Mouse (Mus musculus): ENCODE measurements at regions not wholly inside any gene's neighbourhood (a gene's known extent, or its start where the extent isn't known, plus 50 kb on each side); places are given as distances from the start of the nearest gene placed in this dataset.

DNA sequence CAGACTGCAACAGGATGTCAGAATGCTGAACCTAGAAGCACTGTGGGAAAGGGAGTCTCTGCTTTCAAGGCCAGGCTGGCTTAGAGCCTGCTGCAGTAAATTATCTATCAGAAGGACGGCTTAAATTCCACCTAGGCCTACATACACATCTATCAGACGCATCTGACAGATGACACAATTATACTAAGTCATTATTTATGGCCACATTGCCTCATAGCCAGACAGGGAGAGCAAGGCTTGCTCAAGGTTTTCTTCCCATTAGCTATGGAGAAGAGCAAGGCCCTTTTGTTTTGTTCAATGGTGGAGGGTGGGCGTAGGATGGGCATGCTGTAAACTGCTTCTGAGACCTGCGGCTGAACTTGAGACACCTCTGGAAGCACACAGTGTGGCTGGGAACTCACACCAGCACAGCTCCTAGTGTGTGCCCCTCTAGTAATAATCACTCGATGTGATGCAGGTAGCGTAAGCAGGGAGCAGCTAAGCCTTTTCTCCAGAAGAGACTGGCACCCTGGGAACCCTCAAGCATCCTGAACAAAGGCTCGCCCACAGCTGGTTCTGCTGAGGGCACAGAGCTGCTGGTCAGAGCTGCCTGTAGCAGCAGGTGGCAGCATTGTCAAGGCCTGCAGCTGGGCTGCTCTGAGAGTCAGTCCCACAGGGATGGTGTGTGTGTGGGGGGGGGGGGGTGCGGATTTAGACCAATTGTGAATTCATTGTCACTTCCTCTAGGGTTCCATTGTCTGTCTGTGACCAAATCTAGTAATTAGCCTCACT, 406.8 kb upstream of the Adamts16 start:
- DNase-seq (ENCODE audit: low read depth, low spot score) = no peak

DNA sequence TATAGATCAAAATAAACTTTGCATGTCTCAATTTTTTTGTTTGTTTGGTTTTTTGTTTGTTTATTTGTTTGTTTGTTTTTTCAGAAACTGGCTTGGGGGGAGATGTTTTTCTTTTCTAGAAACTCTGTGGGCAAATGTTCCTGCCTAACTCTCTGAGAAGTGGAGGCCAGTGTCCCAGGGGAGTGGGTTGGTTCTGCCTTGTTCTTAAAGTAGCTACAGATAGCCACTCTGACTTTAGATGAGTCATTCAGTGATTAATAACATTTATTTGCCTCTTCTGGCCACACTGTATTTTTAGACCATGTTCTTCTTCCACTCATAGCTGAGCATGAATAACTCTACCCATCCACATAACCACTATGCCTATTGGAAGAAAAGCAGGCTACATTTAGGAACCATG, 405.6 kb upstream of the Adamts16 start:
- DNase-seq (ENCODE audit: low read depth, low spot score) = no peak

DNA sequence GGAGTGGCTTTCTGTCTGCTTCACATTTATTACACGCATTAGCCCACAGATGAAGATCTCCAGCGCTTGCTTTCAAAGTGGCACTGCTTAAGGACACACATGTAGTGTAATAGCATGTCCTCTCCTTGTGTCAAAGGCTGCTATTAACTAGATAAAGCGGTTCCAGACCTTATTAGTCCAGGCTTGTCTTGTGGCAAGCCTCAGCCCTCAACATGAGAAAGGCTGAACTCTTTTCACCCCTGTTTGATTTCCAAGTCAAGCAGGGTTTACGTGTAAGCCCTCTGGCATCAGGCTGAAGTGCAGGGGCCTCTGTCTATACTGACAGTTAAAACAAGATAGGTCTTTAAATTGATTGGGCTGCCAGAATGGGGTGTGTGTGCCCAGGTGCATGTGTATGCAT, 403.7 kb upstream of the Adamts16 start:
- no peak for DNase-seq (ENCODE audit: low read depth, low spot score)

DNA sequence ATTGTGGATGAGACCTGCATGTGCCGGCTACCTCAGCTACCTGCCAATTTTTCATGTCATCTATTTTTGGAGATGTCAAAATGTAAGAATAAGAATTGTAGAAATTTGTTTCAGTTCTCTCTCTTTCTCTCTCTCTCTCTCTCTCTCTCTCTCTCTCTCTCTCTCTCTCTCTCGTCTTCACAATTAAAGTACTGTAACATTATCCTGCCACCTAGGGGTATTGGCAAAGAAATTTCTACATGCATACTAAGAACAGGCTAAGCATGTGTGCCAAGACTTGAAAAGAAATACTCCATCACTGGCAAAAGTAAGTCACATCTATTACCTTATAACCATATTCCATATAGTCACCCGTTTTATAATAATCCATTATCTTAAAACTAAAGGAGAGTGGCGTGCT, 398.2 kb upstream of the Adamts16 start:
- no peak for DNase-seq (ENCODE audit: low read depth, low spot score)

DNA sequence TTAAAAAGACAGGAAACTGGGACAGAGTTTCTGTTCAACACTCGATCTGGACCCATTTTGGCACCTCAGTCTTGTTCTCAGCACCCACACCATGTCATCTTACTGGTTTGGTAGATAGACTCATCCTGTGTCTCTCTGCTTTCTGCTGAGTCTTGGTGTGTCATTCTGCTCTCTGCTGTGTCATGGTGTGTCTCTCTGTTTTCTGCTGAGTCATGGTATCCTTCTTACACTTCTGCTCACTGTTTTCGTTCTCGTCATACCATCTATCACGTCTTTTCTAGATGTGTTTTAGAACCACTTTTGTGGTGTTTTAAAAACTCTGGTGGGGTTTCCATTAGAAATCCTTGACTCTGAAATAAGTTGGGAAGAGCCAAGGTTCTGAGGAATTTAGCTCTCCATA, 393.7 kb upstream of the Adamts16 start:
- DNase-seq (ENCODE audit: low read depth, low spot score) = no peak

DNA sequence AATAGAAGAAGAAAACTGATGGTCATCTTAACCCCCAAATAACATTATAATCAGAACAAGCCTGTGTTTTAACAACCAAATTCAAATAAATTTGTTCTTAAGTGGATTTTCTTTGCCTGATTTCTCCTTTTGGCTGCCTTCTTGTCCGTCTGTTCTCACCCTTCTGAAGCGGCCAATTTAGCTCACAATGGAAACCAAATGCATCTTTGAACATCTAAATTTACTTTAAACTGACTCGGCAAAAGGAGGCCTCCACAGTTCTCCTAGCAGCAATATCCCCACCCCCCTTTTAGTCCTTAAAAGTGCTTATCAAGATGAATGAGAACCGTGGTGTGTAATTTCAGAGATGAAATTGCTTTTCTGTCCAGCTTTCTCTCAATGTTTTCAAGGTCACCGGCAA, 389.6 kb upstream of the Adamts16 start:
- no peak for DNase-seq (ENCODE audit: low read depth, low spot score)

DNA sequence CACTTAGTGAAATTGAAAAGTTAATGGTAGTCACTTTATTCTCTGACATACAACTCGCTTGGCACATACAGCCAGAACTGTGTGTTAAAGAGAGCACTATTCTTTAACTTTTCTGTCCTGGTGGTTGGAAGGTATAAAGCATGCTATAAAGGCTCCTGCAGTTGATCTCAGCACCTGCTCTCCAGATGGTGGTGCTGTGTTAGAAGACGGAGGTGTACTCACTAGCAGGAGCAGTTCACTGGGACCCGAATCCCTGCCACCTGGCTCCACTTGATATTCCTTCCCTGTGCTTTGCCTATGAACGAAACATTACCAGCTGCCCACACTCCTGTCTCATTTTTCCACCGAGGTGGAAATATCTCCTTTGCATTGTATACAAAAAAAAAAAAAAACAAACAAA, 373.2 kb upstream of the Adamts16 start:
- no peak for DNase-seq (ENCODE audit: low read depth, low spot score)

DNA sequence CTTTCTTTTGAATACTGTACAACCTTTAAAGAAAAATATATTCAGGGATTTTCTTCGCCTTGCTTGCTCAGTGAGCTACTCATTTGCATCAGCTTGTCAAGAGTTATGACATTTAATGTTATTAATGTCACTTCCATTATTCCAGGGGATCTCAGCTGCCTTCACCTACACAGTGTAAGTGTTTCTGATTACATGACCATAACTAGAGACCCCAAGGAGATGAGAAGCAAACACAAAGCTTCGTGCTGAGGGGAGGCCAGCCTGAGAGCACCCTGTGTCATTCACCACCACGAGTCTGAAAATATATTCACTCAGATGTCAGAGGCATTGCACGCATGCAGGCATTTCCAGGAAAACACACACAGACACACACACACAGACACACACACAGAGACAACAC, 369.8 kb upstream of the Adamts16 start:
- no peak for DNase-seq (ENCODE audit: low read depth, low spot score)

DNA sequence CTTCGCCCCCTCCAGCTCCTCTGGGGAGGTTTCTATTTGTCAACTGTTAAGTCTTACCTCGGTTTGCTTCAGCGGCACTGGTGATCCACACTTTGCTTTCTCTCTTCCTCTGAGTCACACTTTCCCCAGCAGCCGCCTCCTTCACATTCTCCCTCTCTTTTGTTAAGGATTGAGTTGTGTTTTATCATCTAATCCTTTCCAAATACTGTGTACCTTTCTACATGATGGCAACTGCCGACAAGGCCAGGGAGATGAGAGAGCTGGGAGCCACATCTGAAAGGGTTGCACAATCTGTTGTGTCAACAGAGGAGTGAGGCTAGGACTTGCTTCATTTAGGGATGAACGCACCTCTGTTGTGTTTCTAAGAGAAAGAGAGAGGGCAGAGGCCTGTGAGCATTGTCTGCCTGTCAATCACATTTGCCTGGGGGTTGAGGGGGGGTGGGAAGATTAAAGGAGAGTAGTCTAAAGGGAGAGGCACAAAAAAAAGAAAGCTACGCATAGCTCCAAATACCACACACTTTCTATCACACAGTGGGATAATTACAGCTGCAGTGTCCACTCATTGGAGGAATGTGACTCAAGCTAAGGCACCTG, 369.1 kb upstream of the Adamts16 start:
- no peak for DNase-seq (ENCODE audit: low read depth, low spot score)

DNA sequence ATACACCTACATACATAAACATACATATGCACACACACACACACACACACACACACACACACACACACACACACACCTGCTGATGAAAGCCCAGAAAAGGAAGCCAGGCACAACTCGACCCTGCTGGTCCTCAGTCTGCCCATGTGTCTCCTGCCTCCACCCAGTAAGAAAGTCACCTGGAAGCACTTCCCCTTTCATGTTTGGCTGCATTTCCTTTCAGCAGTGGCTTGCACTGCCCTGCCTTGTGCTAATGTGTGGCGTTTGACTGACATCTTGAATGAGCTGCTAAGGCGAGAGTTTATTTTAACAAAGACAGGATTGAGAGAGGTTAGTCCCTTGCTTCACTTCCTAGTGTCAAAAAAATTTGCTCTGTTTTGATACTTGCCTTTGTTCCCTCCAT, 364.1 kb upstream of the Adamts16 start:
- no peak for DNase-seq (ENCODE audit: low read depth, low spot score)

DNA sequence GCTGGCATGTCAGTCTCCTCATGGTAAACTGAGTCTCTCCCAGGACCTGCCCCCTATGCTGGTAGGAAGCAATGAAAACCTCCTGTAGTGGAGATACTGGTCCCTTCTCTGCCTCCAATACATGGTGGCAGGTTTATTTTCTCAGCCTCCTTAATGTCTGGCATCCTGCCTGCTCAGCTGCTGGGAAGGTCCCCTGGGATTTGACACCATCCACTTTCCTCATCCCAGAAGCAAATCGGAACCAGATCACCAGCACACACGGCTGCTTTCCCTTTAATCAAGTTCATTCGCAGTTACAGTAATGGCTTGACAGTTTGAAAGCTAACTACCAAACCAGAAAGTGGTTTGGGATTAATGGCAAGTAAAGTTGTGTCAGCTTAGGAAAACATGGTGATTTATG, 359.0 kb upstream of the Adamts16 start:
- no peak for DNase-seq (ENCODE audit: low read depth, low spot score)

DNA sequence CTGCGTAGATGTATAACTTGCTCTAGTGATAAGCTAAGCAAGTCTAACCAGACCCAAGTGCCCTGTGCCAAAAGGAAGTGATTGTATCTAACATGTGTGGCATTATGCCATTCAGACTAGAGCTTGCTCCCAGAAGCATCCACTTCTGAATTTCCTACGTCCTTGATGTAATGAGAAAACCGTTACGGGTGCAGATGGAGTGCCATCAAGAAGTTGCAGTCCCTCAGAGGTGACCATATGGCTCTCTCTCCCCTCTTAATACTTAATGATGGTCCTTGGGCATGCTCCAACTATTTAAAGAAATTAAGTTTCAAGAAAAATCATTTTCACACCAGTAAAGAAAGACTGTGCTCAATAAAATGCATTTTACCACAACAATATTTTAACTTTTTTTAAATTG, 354.1 kb upstream of the Adamts16 start:
- DNase-seq (ENCODE audit: low read depth, low spot score) = no peak

DNA sequence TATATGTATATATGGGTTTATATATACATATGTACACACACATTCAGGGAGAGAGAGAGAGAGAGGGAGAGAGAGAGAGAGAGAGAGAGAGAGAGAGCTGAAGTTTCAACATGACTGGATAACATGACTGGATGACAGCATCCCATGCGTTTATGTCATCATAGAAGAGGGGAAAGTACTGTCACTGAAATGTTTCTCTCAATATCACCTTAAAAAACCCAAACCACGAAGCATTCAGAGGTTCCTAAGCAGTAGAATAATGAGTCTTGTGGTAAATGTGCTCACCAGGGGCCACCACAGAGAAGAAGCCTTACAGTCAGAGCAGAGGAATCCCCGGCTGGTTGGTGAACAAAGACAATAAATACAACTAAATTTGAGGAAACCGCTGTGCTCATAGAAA, 342.9 kb upstream of the Adamts16 start:
- DNase-seq (ENCODE audit: low read depth, low spot score) = no peak

DNA sequence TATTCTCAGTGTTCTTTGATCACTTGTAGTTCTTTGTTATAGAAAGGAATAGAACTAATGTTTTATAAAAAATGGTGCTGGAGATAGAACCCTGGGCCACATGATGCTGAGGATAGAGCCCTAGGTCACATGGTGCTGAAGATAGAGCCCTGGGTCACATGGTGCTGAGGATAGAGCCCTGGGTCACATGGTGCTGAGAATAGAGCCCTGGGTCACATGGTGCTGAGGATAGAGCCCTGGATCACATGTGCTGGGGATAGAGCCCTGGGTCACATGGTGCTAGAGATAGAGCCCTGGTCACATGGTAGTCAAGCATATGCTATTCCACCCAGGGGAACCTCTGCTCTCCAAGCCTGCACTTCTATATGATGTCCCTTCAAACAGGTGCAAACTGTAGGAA, 337.5 kb upstream of the Adamts16 start:
- no peak for DNase-seq (ENCODE audit: low read depth, low spot score)

DNA sequence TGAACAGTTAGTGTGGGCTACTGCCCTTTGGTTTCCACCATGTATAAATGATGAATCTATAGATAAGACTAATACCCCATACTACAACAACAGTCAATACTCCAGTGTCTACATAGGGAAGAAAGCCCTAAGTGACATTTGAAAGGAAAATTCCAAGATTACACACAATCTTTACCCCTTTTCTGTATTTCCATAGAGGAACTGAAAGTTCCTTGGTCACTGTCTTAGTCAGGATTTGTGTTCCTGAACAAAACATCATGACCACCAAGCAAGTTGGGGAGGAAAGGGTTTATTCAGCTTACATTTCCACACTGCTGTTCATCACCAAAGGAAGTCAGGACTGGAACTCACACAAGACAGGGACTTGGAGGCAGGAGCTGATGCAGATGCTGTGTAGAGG, 332.7 kb upstream of the Adamts16 start:
- no peak for DNase-seq (ENCODE audit: low read depth, low spot score)

DNA sequence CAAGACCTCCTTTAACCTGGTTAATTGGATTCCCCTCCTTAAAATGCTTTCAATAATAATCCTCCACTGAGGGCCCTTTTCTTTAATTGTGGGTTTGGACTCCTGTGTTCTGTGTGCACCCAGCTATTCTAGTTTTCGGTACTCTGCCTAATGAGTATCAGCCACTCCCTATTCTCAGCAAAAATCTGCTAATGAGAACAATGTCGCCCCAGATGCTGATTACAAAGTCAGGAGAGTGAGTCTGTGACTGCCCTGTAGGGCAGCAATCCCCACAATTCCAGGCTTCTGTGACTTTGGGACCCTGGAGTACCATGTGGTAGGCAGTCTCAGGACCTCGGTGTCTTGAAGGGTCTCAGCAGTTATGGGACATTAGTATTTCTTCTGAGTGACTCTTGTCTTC, 324.6 kb upstream of the Adamts16 start:
- no peak for DNase-seq (ENCODE audit: low read depth, low spot score)

DNA sequence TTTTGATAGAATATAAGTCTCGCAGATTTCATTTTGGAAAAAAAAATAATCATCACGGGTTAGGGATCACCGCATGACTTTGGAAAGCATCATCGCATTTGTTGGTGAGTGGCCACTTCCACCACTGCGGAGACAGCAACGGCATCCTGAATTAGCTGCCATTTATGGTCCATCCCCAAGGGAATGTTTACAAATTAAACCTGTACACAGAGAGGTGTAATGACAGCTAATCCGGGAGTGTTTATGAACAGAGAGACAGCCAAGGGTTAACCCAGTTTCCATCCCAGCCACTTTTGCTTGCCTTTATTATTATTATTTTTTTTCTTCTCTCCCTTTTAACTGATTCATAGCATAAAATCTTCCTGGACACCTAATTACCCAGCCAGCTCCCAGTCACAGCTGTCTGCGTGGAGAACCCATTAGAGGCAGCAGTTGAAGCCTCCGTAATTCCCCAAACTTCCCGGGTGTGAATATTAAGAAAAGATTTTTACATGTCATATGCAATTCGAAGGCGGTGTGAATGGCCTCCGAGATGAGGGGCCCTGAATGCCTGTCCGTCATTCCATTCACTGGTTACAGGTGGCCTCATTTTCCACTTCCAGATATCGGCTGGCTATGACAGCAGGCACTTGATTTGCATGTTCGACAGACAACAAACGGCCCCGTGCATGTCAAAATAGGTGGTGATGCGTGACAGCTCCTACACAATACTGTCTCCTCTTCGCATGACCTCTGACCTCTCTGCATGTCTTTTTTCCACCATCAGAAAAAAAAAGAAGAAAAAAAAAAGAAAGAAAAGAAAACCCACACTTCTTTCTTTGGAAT, 323.7 kb upstream of the Adamts16 start:
- no peak for DNase-seq (ENCODE audit: low read depth, low spot score)

DNA sequence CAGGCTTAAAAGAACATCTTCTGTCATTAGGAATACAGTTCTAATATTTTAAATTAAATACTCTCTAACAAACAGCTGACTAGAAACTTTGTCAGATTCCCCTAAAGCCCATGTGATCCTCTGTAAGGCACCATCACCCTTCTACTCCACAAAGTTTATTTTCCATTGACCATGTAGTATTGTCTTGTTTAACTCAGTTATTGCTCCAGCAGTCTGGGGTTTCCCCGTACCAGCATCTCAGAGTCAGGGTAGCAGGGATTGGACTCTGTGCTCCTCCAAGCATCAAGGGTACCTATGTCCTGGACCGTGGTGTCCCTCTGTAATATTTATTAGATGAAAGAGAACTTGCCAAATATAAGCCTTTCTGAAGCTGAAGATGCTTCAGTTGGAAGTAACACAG, 322.4 kb upstream of the Adamts16 start:
- DNase-seq (ENCODE audit: low read depth, low spot score) = no peak

DNA sequence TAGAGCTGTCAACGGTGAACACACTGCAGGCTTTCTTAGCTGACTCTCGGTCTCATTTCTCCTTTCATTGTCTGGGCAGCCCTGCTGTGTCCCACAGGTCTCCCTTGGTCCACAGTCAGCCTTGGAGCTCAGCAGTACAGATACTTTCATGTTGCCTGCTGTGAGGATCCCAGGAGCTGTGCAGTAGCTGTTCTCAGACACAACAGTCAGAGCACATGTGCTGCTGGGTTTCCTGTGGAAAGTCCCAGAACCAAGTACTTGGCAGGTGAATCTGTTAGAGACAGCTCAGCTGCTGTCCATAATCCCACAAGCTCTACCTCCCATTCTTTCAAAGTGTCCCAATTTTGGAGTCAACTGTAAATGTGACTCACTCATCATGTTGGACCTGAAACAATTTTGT, 321.3 kb upstream of the Adamts16 start:
- no peak for DNase-seq (ENCODE audit: low read depth, low spot score)

DNA sequence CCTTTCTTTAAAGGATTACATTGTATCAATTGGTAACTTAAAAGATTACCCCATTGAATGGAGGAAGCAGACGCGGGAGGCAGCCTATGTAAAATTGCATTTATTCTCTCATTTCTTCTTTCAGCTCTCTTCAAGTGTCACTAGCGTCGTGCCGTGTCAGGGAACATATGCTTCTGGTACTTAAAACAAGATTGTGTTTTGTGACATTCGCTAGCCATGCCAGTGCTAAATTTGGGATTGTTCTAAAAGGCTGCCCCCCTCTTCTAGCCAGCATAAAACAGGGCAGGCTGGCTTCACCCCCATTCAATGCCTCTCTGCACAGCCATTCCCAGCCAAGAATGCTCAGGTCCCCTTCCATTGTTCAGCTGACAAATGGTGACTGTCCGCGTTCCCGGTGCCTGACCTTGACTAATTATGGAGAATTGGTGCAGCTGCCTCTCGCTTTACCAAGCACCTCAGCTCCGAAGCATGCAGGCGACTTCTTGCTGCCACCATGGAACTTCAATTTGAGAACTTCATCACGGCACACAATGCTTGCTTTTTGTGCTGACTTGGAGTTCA, 316.8 kb upstream of the Adamts16 start:
- DNase-seq (ENCODE audit: low read depth, low spot score) = no peak

DNA sequence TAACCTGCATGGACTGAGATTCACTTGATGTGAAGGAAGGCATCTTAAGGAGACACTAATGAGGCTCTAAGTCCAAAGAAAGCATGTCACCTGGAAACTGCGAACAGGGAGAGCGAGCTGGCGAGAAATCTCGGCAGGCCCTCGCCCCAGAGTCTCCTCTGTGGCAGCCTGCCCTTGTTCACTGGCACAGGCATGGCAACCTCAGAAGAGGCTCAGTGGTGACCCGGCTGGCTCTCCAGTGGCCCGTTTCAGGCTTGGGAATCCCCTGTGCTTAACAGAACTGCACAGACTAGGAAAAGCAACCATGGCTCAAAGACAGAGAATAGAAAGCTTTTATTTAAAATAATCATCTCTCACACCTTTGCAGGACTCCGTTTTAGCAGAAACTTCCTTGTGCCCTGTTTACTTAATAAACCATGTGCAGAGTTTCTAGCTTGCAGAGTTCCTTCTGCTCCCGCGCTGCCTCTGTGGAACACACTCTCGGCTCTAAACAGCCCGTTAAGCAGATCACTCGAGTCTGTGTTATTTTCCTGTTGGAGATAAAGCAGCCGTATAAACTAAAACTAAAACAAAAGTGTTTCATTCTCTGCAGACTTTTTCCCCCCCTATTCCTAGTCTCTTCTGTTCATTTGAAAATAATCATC, 316.2 kb upstream of the Adamts16 start:
- no peak for DNase-seq (ENCODE audit: low read depth, low spot score)

DNA sequence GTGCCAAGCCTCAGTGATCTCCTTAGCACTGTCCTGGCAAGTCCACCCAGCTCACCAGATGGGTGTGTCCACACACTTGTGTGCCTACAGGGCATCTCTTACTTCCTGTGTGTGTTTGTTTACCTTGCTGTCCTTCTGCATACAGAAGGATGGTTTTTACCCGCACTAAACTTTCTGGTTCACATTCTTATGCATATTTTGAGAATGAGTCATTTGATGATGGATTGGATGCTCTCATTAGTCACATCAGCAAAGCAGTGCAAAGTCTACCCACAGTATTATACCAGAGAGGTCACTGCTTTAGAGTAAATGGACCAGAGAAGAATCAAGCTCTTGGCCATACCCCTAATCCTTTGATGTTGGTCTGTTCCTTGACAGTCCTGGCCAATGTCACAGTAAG, 308.5 kb upstream of the Adamts16 start:
- no peak for DNase-seq (ENCODE audit: low read depth, low spot score)
